Mouse (Mus musculus) embryonic facial prominence, embryonic 11.5 days (tissue): ENCODE data around the gene Sgms1. TPM values are rescaled to one million over a fixed set of nuclear protein-coding genes. Genes with fewer than 3 reads are reported as not detected.
A peak's percentile ranks its signal among the peaks of the same experiment; 100 is the strongest.

Experiments
- ATAC-seq: fragments of 200-750 bp; cut with Nextera tagmentation; replicated peaks from 2 replicates; pipeline ENCODE4 v1.8.0; 2017; ENCODE audit warnings: low read depth; ENCODE audit not compliant: insufficient number of reproducible peaks, low FRiP score, low TSS enrichment
- DNase-seq: peaks from one replicate; pipeline ENCODE4 v3.0.0-alpha.2; 2015; ENCODE audit warnings: low spot score
- H3K27ac ChIP-seq: fragments of 300-500 bp; sonication (generic); replicated peaks from 2 replicates; pipeline ENCODE4 v1.5.1; 2014; ENCODE audit warnings: mild to moderate bottlenecking, low read depth, low read length, control low read depth
- H3K27me3 ChIP-seq: fragments of 300-500 bp; sonication (generic); 2 replicates; pipeline ENCODE4 v1.6.1; 2014; ENCODE audit warnings: mild to moderate bottlenecking, low read length, moderate library complexity, mixed read lengths; ENCODE audit not compliant: control insufficient read depth, insufficient read depth
- H3K36me3 ChIP-seq: fragments of 300-500 bp; sonication (generic); replicated peaks from 2 replicates; pipeline ENCODE4 v1.6.1; 2014; ENCODE audit warnings: low read depth, mild to moderate bottlenecking, low read length, moderate library complexity, mixed read lengths; ENCODE audit not compliant: control insufficient read depth, insufficient read depth
- H3K4me1 ChIP-seq: fragments of 300-500 bp; sonication (generic); 2 replicates; pipeline ENCODE4 v1.6.1; 2014; ENCODE audit warnings: low read length, mixed read lengths; ENCODE audit not compliant: control insufficient read depth, insufficient read depth
- H3K4me2 ChIP-seq: fragments of 300-500 bp; sonication (generic); 2 replicates; pipeline ENCODE4 v1.6.1; 2014; ENCODE audit warnings: low read depth, mild to moderate bottlenecking, control low read depth, low read length, moderate library complexity
- H3K4me3 ChIP-seq: fragments of 300-500 bp; sonication (generic); 2 replicates; pipeline ENCODE4 v1.5.1; 2014; ENCODE audit warnings: low read depth, low read length, control low read depth
- H3K9ac ChIP-seq: fragments of 300-500 bp; sonication (generic); replicated peaks from 2 replicates; pipeline ENCODE4 v1.6.1; 2014; ENCODE audit warnings: mild to moderate bottlenecking, control low read depth, low read length
- H3K9me3 ChIP-seq: fragments of 300-500 bp; sonication (generic); replicated peaks from 2 replicates; pipeline ENCODE4 v1.6.1; 2016; ENCODE audit warnings: mild to moderate bottlenecking, low read length, inconsistent platforms, mixed read lengths; ENCODE audit not compliant: control insufficient read depth
- WGBS: fragments of 180-500 bp; shearing (Covaris S2); extraction: QIAGEN DNeasy Blood & Tissue Kit; methylation state at CpG from one replicate; pipeline ENCODE4 v1.1.7; 2014; 5-methylcytosine and 5-hydroxymethylcytosine counted together
- polyA plus RNA-seq: library from polyadenylated mRNA; unstranded; fragments of >200 nt; fragmentation: Nextera tagmentation; extraction: Ambion mirVana; gene quantifications from 2 replicates; pipeline ENCODE4 v1.2.1, GENCODE M21; 2014

Gene Sgms1
- polyA plus RNA-seq, 1 experiment from 2014 or later: 12.2 TPM

- Histone ChIP-seq H3K4me1 (no peaks in the 10 kb centered on the region), H3K27me3 (no peaks in the 10 kb centered on the region), H3K4me3 (no peak overlapping the region), H3K9me3 (no peaks in the 10 kb centered on the region), H3K27ac (no peak overlapping the region), H3K36me3 (no peaks in the 10 kb centered on the region), H3K9ac (no peak overlapping the region), H3K4me2 (no peak overlapping the region)
- WGBS: 84% methylated on average over 9 of the region's 9 CpGs
- ATAC-seq: no peak
- DNase-seq: no peak
Measured at GRCm38 (mm10) chr19:32346624-32347341, 42.7 kb downstream of the Sgms1 start.

- H3K9ac ChIP-seq: no peak overlapping the region
- ATAC-seq: no peak
- H3K4me3 ChIP-seq: no peak overlapping the region
- H3K27me3 ChIP-seq: no peaks in the 10 kb centered on the region
- H3K27ac ChIP-seq: no peak overlapping the region
- no peaks in the 10 kb centered on the region for H3K4me1 ChIP-seq
- no peak overlapping the region for H3K4me2 ChIP-seq
- WGBS: 13% methylated on average over 3 of the region's 3 CpGs
- H3K9me3 ChIP-seq: no peaks in the 10 kb centered on the region
- no peaks in the 10 kb centered on the region for H3K36me3 ChIP-seq
- peak; percentile 70 for DNase-seq
Measured at GRCm38 (mm10) chr19:32346176-32346575, 43.3 kb downstream of the Sgms1 start.

GRCm38 (mm10) chr19:32345181-32345745 is 44.3 kb downstream of the Sgms1 start:
- Histone ChIP-seq H3K4me2 (no peak overlapping the region), H3K27ac (no peak overlapping the region), H3K27me3 (no peaks in the 10 kb centered on the region), H3K9ac (no peak overlapping the region), H3K4me1 (no peaks in the 10 kb centered on the region), H3K9me3 (no peaks in the 10 kb centered on the region), H3K36me3 (no peaks in the 10 kb centered on the region), H3K4me3 (no peak overlapping the region)
- ATAC-seq (no peak), DNase-seq (no peak)
- 78% methylated on average over 6 of the region's 6 CpGs for WGBS

- DNase-seq (no peak), ATAC-seq (0 out of 2 replicates have a peak, but pooled peaks have one; percentile 42)
- Histone ChIP-seq H3K4me2 (no peak overlapping the region; the same call in 1 of the 2 replicates), H3K4me1 (no peaks in the 10 kb centered on the region), H3K4me3 (no peak overlapping the region), H3K27me3 (no peaks in the 10 kb centered on the region), H3K9ac (no peak overlapping the region), H3K27ac (no peak overlapping the region), H3K9me3 (no peaks in the 10 kb centered on the region), H3K36me3 (no peaks in the 10 kb centered on the region)
- 15% methylated on average over 4 of the region's 4 CpGs for WGBS
Measured at GRCm38 (mm10) chr19:32344738-32345121, 44.8 kb downstream of the Sgms1 start.

GRCm38 (mm10) chr19:32343937-32344737 is 45.4 kb downstream of the Sgms1 start:
- Histone ChIP-seq H3K27me3 (no peaks in the 10 kb centered on the region), H3K36me3 (no peaks in the 10 kb centered on the region), H3K9ac (peak overlapping the region; percentile 34; the same call in 1 of the 2 replicates), H3K4me3 (no peak overlapping the region), H3K4me2 (peak overlapping the region; percentile 17), H3K4me1 (no peaks in the 10 kb centered on the region), H3K9me3 (no peaks in the 10 kb centered on the region), H3K27ac (no peak overlapping the region)
- WGBS: 11% methylated on average over 17 of the region's 17 CpGs
- DNase-seq (no peak), ATAC-seq (0 out of 2 replicates have a peak, but pooled peaks have one; percentile 19)

- Histone ChIP-seq H3K27me3 (no peaks in the 10 kb centered on the region), H3K4me2 (no peak overlapping the region), H3K4me3 (no peak overlapping the region), H3K36me3 (no peaks in the 10 kb centered on the region), H3K27ac (no peak overlapping the region), H3K9me3 (no peaks in the 10 kb centered on the region), H3K9ac (no peak overlapping the region), H3K4me1 (no peaks in the 10 kb centered on the region)
- DNase-seq (no peak), ATAC-seq (no peak)
- WGBS: 73% methylated on average over 5 of the region's 5 CpGs
Measured at GRCm38 (mm10) chr19:32342436-32342835, 47.1 kb downstream of the Sgms1 start.

GRCm38 (mm10) chr19:32341091-32341490 is 48.4 kb downstream of the Sgms1 start:
- H3K27me3 ChIP-seq: no peaks in the 10 kb centered on the region
- H3K27ac ChIP-seq: no peak overlapping the region
- no peaks in the 10 kb centered on the region for H3K4me1 ChIP-seq
- H3K4me3 ChIP-seq: no peak overlapping the region
- 57% methylated on average over 2 of the region's 2 CpGs for WGBS
- no peaks in the 10 kb centered on the region for H3K36me3 ChIP-seq
- no peak overlapping the region for H3K9ac ChIP-seq
- H3K9me3 ChIP-seq: no peaks in the 10 kb centered on the region
- no peak overlapping the region for H3K4me2 ChIP-seq
- ATAC-seq: no peak
- DNase-seq: no peak

- H3K27ac ChIP-seq: no peak overlapping the region
- H3K36me3 ChIP-seq: no peaks in the 10 kb centered on the region
- no peak overlapping the region for H3K9ac ChIP-seq
- H3K4me2 ChIP-seq: no peak overlapping the region
- 91% methylated on average over 5 of the region's 5 CpGs for WGBS
- no peak overlapping the region for H3K4me3 ChIP-seq
- H3K27me3 ChIP-seq: no peaks in the 10 kb centered on the region
- H3K4me1 ChIP-seq: no peaks in the 10 kb centered on the region
- ATAC-seq (no peak), DNase-seq (no peak)
- no peaks in the 10 kb centered on the region for H3K9me3 ChIP-seq
Measured at GRCm38 (mm10) chr19:32340168-32340567, 49.3 kb downstream of the Sgms1 start.
